Mouse (Mus musculus) embryonic facial prominence, embryonic 12.5 days (tissue): ENCODE results near the gene Nuak2. TPM values are rescaled to one million over a fixed set of nuclear protein-coding genes. Genes with fewer than 3 reads are reported as not detected.

Experiments
- ATAC-seq: fragments of 200-750 bp; cut with Nextera tagmentation; 2 replicates; pipeline ENCODE4 v1.8.0; 2017; ENCODE audit not compliant: insufficient number of reproducible peaks, insufficient read depth, low FRiP score, low TSS enrichment
- H3K27ac ChIP-seq: fragments of 300-500 bp; sonication (generic); 2 replicates; pipeline ENCODE4 v1.5.1; 2016; ENCODE audit warnings: mild to moderate bottlenecking
- H3K27me3 ChIP-seq: fragments of 300-500 bp; sonication (generic); 2 replicates; pipeline ENCODE4 v1.6.1; 2016; ENCODE audit warnings: mild to moderate bottlenecking, moderate library complexity
- H3K36me3 ChIP-seq: fragments of 300-500 bp; sonication (generic); 2 replicates; pipeline ENCODE4 v1.6.1; 2016; ENCODE audit warnings: mild to moderate bottlenecking
- H3K4me1 ChIP-seq: fragments of 300-500 bp; sonication (generic); 2 replicates; pipeline ENCODE4 v1.6.1; 2016
- H3K4me2 ChIP-seq: fragments of 300-500 bp; sonication (generic); replicated peaks from 2 replicates; pipeline ENCODE4 v1.6.1; 2016; ENCODE audit warnings: mild to moderate bottlenecking, moderate library complexity
- H3K4me3 ChIP-seq: fragments of 300-500 bp; sonication (generic); 2 replicates; pipeline ENCODE4 v1.5.1; 2016; ENCODE audit warnings: mild to moderate bottlenecking
- H3K9ac ChIP-seq: fragments of 300-500 bp; sonication (generic); 2 replicates; pipeline ENCODE4 v1.6.1; 2016; ENCODE audit warnings: mild to moderate bottlenecking, moderate library complexity
- H3K9me3 ChIP-seq: fragments of 300-500 bp; sonication (generic); 2 replicates; pipeline ENCODE4 v1.6.1; 2016; ENCODE audit warnings: mild to moderate bottlenecking, moderate library complexity
- WGBS: fragments of 180-500 bp; shearing (Covaris S2); methylation state at CpG from one replicate; pipeline ENCODE4 v1.1.7; 2016; 5-methylcytosine and 5-hydroxymethylcytosine counted together
- polyA plus RNA-seq: library from polyadenylated mRNA; unstranded; fragments of >200 nt; fragmentation: Nextera tagmentation; extraction: Ambion mirVana; gene quantifications from 2 replicates; pipeline ENCODE4 v1.2.1, GENCODE M21; 2016

Nuak2 gene
- polyA plus RNA-seq, 1 experiment from 2014 or later = 6.3 TPM

- WGBS = 38% methylated on average over 7 of the region's 7 CpGs
- no peak for ATAC-seq
- Histone ChIP-seq H3K4me1 (peaks cover 13% of the 10 kb centered on the region; the same call in 1 of the 2 replicates), H3K36me3 (no peaks in the 10 kb centered on the region), H3K4me2 (peak overlapping the region; percentile 97), H3K4me3 (peak overlapping the region; percentile 54), H3K9me3 (no peaks in the 10 kb centered on the region), H3K9ac (peak overlapping the region; percentile 54; the same call in 1 of the 2 replicates), H3K27ac (no peak overlapping the region), H3K27me3 (peaks cover 38% of the 10 kb centered on the region)
Observed at GRCm38 (mm10) chr1:132316625-132316994, 684 bp downstream of the Nuak2 start.

- Histone ChIP-seq H3K27me3 (peaks cover 38% of the 10 kb centered on the region), H3K27ac (no peak overlapping the region), H3K36me3 (no peaks in the 10 kb centered on the region), H3K4me3 (no peak overlapping the region; the same call in 1 of the 2 replicates), H3K9me3 (no peaks in the 10 kb centered on the region), H3K9ac (no peak overlapping the region), H3K4me1 (peaks cover 17% of the 10 kb centered on the region), H3K4me2 (peak overlapping the region; percentile 97)
- 66% methylated on average over 4 of the region's 4 CpGs for WGBS
- no peak for ATAC-seq
Observed at GRCm38 (mm10) chr1:132317413-132317812, 1.5 kb downstream of the Nuak2 start.

- Histone ChIP-seq H3K36me3 (no peaks in the 10 kb centered on the region), H3K9me3 (no peaks in the 10 kb centered on the region), H3K4me2 (peak overlapping the region; percentile 97), H3K4me1 (peaks cover 25% of the 10 kb centered on the region), H3K9ac (no peak overlapping the region), H3K27me3 (peaks cover 38% of the 10 kb centered on the region), H3K4me3 (no peak overlapping the region), H3K27ac (0 out of 2 replicates have a peak overlapping the region, but pooled peaks have one; percentile 36)
- 61% methylated on average over 8 of the region's 8 CpGs for WGBS
- no peak for ATAC-seq
Observed at GRCm38 (mm10) chr1:132317894-132318863, 2.3 kb downstream of the Nuak2 start.

DNA sequence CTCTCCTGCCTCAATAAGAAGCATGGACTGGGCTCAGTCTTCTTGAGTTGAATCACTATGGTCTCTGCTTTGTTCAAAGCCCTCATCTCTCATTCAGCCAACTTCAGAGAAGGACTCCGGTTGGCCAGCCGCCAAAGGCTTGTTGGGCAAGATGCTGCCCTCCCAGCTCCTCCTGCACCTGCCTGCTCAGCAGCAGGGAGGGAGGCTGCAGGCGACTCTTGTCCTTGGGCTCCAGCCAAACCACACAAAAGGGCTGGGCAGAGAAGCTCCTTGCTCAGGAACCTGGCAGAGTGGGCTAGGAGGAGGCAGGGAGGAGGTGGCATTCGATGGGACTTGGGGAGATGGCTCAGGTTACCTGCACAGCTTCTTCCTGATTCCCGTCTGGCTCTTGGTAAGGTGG is 3.3 kb downstream of the Nuak2 start:
- 56% methylated on average over 5 of the region's 5 CpGs for WGBS
- no peak overlapping the region for H3K4me3 ChIP-seq

DNA sequence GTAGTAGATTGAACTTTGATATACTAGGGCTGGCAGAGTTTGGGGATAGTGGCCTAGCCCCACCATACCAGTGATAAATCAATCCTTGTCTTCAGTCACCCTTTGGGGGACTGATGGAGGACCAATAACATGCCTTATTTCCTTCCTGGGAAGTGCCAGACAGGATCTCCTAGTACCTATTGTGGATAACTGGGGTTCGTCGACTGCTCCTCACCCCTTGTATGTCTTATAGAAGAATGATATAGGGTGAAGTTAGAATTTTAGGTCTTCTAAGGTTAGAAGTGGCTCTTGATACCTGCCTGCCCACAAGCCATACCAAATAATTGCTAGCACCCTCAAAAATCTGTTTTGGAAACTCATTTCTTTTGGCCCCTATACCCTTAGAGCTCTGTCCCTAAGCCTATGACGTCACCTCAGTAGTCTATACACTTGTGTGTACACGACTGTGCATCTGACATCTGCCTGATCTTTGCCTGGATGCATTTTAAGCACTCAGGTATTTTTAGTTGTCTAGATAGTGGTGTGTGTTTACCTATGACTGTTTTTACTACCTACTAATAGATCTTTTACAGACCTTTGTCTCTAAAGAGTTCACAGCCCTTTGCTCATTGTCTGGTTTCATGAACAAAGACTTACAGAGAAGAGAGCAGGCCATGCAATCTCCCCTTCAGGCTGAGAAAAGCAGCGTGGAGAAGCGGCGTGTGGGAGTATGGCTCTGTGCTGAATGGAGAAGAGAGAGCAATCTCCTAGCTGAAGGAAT is 6.1 kb downstream of the Nuak2 start:
- no peaks in the 10 kb centered on the region for H3K36me3 ChIP-seq
- peak overlapping the region; percentile 75 for H3K27ac ChIP-seq
- H3K4me2 ChIP-seq = no peak overlapping the region
- H3K4me1 ChIP-seq = peaks cover 33% of the 10 kb centered on the region
- WGBS = 53% methylated on average over 7 of the region's 7 CpGs
- no peak overlapping the region for H3K9ac ChIP-seq
- no peak for ATAC-seq
- H3K9me3 ChIP-seq = no peaks in the 10 kb centered on the region
- H3K4me3 ChIP-seq = no peak overlapping the region
- peaks cover 16% of the 10 kb centered on the region for H3K27me3 ChIP-seq

More for the DNA sequence above, 3.3 kb downstream of the Nuak2 start:
- ATAC-seq = no peak
- Histone ChIP-seq H3K4me2 (no peak overlapping the region), H3K4me1 (peaks cover 27% of the 10 kb centered on the region), H3K27ac (peak overlapping the region; percentile 36; the same call in 1 of the 2 replicates), H3K27me3 (peaks cover 38% of the 10 kb centered on the region), H3K9me3 (no peaks in the 10 kb centered on the region), H3K36me3 (no peaks in the 10 kb centered on the region), H3K9ac (no peak overlapping the region)

DNA sequence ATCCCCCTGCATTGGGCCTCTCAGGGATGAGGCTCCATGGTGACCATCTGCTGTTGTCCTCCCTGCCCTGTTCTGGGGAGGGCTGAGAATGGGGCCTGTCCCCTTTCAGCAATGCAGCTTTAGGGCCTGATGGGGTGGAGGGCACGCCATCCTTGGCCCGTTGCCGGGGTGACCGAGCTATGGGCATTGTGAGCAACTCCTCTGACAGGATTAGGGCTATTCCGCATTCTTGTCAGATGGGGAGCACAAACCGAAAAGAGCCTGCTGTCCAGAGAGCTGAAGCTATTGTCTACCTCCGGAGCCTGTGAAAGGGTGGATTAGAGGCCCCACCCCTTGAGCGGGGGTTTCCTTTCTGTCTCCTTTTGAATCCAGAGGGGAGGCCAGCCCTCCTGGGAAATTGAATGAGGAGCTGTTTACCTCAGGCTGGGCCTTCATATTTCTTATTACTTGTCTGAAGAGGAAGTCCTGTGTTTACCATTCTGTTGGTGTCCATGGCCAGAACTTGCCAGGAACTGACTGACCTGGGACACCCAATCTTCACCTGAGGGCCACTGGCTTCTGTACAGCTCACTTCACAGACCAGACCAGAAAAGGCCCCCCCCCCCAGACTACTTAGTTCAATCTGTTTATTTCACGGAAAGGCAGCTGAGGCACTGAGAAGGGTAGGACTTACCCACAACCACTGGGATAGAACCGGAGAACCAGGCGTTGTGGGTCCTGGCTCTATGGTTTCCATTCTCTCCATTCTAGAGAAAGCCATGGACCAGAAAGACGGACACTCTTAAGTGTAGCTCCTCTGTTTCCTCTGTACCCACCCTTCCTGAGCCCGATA is 7.0 kb downstream of the Nuak2 start:
- peaks cover 7% of the 10 kb centered on the region; the same call in 1 of the 2 replicates for H3K27me3 ChIP-seq
- H3K4me1 ChIP-seq = peaks cover 36% of the 10 kb centered on the region
- H3K9me3 ChIP-seq = no peaks in the 10 kb centered on the region
- 27% methylated on average over 13 of the region's 13 CpGs for WGBS
- no peaks in the 10 kb centered on the region for H3K36me3 ChIP-seq
- H3K27ac ChIP-seq = peak overlapping the region; percentile 79
- no peak overlapping the region for H3K9ac ChIP-seq
- peak; percentile 81 for ATAC-seq
- H3K4me2 ChIP-seq = no peak overlapping the region
- no peak overlapping the region for H3K4me3 ChIP-seq

GRCm38 (mm10) chr1:132326777-132327176 is 10.9 kb downstream of the Nuak2 start:
- peaks cover 25% of the 10 kb centered on the region for H3K4me1 ChIP-seq
- no peaks in the 10 kb centered on the region for H3K27me3 ChIP-seq
- no peak overlapping the region for H3K9ac ChIP-seq
- no peak overlapping the region for H3K4me2 ChIP-seq
- 64% methylated on average over 9 of the region's 9 CpGs for WGBS
- no peaks in the 10 kb centered on the region for H3K9me3 ChIP-seq
- no peak for ATAC-seq
- 0 out of 2 replicates have a peak overlapping the region, but pooled peaks have one; percentile 5 for H3K27ac ChIP-seq
- H3K36me3 ChIP-seq = no peaks in the 10 kb centered on the region
- no peak overlapping the region for H3K4me3 ChIP-seq

GRCm38 (mm10) chr1:132327477-132327876 is 11.6 kb downstream of the Nuak2 start:
- H3K4me1 ChIP-seq = peaks cover 20% of the 10 kb centered on the region
- H3K27me3 ChIP-seq = no peaks in the 10 kb centered on the region
- H3K27ac ChIP-seq = no peak overlapping the region
- no peak overlapping the region for H3K9ac ChIP-seq
- no peak overlapping the region for H3K4me3 ChIP-seq
- 85% methylated on average over 17 of the region's 17 CpGs for WGBS
- no peak for ATAC-seq
- H3K4me2 ChIP-seq = no peak overlapping the region
- no peaks in the 10 kb centered on the region for H3K36me3 ChIP-seq
- no peaks in the 10 kb centered on the region for H3K9me3 ChIP-seq

DNA sequence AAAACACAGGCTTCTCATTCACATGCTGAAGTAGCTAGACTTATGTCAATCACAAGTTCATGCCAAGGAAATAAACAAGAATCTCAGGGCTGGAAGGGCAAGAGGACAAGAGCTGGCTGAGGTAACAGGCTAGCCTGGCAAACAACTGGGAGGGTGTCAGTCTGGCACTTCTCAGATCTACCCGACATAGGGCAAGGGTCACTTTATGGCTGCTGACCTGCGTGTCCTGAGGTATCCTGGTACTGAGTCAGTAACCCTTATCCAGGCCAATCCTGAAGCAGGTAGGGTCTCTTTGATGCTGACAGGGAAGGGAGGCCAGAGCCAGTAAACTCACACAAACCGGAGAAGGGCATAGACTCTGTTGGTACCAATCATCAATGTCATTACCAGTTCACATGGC is 12.6 kb downstream of the Nuak2 start:
- peaks cover 16% of the 10 kb centered on the region for H3K4me1 ChIP-seq
- no peak for ATAC-seq
- H3K9ac ChIP-seq = no peak overlapping the region
- H3K4me2 ChIP-seq = no peak overlapping the region
- no peaks in the 10 kb centered on the region for H3K27me3 ChIP-seq
- no peaks in the 10 kb centered on the region for H3K36me3 ChIP-seq
- H3K27ac ChIP-seq = no peak overlapping the region
- no peaks in the 10 kb centered on the region for H3K9me3 ChIP-seq
- H3K4me3 ChIP-seq = no peak overlapping the region
- 77% methylated on average over 3 of the region's 3 CpGs for WGBS

GRCm38 (mm10) chr1:132329656-132330055 is 13.7 kb downstream of the Nuak2 start:
- Histone ChIP-seq H3K4me2 (no peak overlapping the region), H3K27me3 (no peaks in the 10 kb centered on the region), H3K9ac (no peak overlapping the region), H3K36me3 (no peaks in the 10 kb centered on the region), H3K4me1 (peaks cover 26% of the 10 kb centered on the region), H3K9me3 (no peaks in the 10 kb centered on the region), H3K27ac (no peak overlapping the region), H3K4me3 (no peak overlapping the region)
- ATAC-seq = no peak
- WGBS = 80% methylated on average over 7 of the region's 7 CpGs

DNA sequence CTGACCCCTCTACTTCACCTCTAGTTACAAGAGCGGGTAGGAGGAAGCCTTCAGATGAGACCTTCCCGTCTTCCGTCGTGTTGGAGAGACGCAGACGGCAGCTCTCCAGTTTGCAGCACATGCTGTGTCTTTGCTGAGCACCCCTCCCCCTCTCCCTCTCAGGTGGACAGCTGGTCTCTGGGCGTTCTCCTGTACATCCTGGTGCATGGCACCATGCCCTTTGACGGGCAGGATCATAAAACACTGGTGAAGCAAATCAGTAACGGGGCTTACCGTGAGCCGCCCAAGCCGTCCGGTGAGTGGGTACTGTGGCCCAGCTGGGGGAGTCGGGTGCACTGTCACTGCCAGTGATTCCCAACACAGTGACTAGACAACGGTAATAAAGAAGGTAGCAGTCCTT is 14.5 kb downstream of the Nuak2 start:
- Histone ChIP-seq H3K27me3 (no peaks in the 10 kb centered on the region), H3K4me3 (no peak overlapping the region), H3K9me3 (no peaks in the 10 kb centered on the region), H3K36me3 (no peaks in the 10 kb centered on the region), H3K27ac (no peak overlapping the region), H3K9ac (no peak overlapping the region), H3K4me1 (peaks cover 33% of the 10 kb centered on the region), H3K4me2 (no peak overlapping the region)
- no peak for ATAC-seq
- 86% methylated on average over 15 of the region's 15 CpGs for WGBS
